Mouse (Mus musculus): Measurements from ENCODE around the gene Taok3.

The Taok3 gene

DNA sequence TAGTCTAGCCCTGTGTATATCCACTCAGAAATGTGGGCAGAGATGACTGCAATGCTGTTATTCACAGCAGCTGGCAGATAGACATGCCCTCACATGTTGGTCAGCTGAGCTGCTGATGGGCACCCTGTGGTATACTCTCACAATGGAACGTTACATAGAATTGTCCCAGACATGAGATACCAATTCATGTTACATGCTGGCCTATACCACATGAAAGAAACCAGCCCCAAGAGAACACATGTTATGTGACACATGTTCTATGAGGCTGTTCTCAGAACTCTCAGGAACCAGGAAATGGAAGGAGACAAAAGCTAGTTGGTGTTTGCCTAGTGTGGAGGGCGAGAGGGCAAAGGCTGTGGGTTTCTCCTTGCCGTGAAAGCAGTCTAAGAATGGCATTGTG is 62.5 kb downstream of the Taok3 start:
- DNase-seq = no peak

DNA sequence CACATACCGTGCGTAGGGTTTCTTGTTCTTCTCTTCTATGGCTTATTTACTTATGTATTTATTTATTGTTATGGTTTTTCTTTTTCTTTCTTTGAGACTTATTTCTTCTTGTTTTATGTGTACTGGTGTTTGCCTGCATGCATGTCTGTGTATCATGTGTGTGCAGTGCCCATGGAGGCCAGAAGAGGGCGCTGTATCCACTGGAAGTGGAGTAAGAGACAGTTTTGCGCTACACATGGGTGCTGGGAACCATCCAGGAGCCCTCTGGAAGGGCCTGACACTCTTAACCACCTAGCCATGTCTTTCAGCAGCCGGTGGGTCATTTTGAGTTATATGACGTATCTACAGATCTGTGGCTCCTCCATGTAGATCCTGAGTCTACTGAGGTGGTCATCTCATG is 64.9 kb downstream of the Taok3 start:
- DNase-seq = peak in 1 of 2 experiments; percentile 49

DNA sequence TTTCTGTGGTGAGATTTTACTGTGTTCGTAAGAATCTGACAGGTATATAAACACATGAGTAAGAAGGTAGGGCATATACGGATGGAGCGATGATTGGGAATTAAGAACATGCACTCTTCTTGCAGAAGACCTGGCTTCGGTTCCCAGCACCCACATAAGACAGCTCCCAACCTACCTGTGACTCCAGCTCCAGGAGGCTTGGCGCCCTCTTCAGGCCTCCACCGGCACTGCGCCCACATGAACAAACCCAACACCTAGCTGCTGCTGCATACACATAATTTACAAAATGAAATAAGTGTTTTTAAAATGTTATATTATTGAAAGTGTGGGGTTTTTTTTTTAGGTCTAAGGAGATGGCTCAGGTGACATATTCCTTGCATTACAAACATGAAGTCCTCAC is 65.7 kb downstream of the Taok3 start:
- DNase-seq = peak in 1 of 2 experiments; percentile 48

DNA sequence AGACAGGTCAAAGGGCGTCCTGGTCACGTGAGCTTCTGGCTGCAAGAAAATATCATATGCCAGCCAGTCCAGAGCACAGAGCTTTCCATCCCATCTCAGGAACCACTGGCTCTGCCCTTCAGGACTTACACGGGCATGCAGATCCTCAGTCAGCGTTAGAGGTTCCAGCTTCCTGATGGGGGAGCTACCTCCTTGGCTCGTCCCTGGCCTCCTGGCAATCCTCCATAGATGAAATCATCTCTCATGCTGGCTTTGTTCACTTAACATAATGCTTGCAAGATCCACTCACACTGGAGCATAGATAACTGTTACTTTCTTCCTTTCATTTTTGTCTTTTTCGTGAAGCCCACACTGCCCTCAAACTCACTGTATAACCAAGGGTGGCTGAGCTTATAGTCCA is 72.1 kb downstream of the Taok3 start:
- peak; percentile 48 for DNase-seq

DNA sequence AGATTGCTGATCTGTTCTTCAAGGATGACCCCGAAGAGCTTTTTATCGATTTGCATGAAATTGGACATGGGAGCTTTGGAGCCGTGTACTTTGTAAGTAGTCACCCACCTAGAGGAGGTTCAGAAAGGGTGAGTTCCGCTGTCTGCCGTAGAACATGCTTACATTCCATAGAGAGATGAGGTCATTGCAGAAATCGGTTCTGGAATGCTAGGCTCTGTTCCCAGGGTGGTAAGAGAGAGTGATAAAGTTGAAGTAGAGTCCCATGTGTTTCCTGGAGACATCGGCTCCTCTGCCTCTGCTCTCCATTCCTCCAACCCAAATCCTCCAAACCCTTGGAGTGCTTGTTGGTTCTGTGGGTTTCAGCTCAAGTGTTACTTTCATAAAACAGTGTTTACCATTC is 73.8 kb downstream of the Taok3 start:
- DNase-seq = no peak

DNA sequence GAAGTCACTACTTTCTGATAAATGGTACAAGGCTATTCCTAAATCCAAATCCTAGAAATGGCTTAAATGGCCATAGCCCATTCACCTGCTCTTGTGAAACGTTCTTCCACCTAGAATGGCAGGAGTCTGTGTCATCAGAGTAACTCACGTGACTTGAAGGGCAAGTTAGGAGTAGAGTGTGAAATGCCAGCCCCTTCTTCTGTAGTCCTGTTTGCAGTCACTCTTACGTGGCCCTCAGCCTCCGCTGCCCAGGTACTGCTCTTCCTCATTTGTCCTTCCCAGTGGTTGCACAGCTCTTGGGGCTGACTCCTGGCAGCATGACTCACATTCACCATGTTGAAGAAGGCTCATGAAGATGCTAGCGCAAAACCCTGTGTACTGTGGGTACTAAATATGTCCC is 74.7 kb downstream of the Taok3 start:
- no peak for DNase-seq

DNA sequence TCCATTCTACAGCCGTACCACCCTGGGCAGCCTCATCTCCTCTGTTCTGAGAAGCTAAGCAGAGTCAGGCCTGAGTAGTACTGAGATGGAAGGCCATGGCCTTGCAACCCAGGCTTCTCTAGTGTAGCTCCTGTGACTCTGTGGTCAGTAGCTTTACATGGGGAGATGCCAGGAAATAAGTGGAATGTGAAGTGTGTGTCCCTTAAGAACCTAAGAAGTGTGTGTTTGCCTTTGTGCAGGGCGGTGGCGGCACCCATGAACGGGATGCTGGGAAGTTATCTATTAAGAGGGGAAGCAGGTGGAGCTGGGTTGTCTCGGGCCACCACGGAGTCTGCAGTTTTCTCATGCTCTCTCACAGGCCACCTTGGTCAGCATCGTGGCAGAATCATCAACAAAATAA is 76.6 kb downstream of the Taok3 start:
- DNase-seq = no peak

DNA sequence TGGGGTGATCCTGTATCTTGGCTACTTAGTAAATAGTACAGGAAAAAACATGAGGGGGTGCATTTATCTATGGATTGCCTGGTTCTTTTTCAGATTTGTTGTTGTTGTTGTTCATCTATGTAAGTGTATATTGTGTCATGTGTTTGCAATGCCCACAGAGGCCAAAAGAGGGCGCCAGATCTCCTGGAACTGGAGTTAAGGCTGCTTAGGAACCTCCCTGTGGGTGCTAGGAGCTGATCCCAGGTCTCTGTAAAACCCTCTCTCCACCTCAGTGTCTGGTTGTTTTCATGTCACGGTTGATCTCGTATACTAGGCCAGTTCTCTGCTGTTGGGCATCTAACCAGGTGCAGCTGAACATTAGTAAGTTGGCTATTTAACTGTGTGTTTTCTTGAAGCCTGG is 78.5 kb downstream of the Taok3 start:
- peak in 1 of 2 experiments; percentile 26 for DNase-seq

DNA sequence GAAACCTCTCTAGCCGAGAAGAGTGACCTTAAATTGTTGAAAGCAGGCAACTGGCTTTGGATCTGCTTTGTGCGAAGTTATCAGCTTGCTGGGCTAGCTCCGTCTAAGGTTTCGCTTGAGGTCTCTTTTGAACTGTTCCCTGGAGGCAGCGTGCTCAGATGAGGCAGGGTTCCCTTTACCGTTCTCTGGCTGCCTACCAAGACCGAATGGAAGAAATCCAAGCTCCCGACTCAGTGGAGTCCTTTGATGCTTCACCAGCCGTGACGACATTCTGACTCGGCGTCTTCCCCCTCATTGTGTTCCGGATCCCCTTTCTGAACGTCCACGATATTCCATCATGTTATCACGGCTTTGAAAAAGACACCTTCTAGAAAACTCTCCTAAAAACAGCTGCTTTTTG is 87.4 kb downstream of the Taok3 start:
- peak; percentile 51 to 52 for DNase-seq

DNA sequence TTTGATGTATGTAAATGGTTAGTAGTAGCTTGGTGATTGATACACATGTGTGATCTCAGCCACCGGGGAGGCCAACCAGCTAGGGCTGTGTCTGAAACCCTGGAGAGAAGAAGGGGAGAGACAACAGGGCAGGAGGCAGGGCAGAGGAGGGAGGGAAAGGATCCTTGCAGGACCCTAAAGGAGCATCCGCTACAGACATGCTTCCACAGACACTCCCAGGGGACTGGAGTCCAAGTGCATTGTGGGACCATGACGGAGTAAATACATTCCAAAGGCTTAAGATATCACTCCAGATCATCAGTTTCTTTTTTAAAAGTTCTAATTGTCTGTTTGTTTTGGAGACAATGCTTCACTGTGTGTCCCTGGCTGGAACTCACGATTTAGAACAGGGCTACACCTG is 94.1 kb downstream of the Taok3 start:
- DNase-seq = no peak

DNA sequence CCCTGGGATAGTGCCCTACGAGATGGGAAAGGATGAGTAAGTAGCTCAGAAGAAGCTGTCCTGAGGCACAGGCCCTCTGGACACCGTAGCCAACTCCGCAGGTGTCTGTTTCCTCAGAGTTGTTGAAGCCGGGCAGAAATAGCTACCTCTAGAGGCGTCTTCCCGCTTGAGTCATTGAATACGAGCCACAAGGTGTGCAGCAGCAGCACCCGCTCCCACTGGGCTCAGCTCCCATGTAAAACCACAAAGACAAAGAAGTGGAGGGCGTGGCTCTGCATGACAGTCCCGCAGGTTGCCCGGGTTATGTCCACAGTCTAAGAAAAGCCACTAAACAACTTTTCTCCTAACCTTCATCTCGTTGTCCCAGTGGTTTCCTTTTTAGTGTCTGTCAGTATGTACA is 111.1 kb downstream of the Taok3 start:
- no peak for DNase-seq

DNA sequence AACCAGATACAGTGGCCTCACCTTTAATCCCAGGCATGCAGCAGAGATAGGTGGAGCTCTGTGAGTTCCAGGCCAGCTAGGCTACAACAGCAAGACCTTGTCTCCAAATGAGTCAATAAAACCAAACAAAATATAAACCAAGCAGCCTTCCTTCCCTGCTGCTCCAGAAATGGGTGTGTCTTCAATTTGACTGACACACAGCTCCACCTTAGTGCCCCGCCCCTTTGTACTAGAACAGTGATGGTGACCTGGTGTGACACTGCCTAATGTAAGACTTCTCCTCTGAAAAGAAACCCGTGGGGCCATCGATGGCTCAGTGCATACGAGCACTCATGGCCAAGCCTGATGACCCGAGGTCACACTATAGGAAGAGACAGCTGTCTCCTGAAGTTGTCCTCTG is 116.6 kb downstream of the Taok3 start:
- DNase-seq = no peak

DNA sequence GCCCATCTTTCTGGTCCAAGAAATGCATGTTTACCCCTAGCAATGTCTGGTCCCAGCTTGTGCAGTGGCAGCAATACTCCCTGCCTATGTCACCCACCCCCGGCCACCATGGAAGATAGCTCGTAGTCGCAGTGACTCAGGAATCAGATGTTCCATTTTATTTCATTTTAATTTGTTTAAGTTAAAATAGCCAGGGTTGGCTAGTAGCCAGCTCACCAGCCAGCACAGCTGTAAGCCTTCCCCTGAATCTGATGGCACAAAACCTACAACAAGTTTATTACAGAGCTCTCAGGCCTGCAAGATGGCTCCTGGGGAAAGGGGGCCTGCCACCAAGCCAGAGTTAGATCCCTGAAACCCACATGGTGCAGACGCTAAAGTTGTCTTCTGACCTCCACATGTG is 119.2 kb downstream of the Taok3 start:
- DNase-seq = peak in 1 of 2 experiments; percentile 24

DNA sequence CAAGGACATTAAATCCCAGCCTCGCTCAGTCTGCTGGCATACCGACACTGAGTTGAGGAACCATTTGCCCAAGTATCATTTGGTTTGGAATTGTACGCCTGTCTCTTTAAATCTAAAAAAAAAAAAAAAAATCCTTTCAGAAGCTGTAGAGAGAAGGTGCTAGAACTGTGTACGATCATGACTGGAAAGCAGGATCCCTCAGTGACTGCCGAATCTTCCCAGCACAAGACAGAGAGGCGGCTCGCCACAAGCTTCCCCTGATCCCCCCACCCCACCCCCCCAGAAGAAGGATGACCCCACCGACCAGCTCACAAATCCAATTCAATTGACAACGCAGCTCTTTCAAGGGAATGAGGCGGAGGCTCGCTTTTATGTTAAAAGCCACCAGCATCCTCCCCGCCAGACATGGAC is 120.4 kb downstream of the Taok3 start:
- peak; percentile 53 to 54 for DNase-seq

DNA sequence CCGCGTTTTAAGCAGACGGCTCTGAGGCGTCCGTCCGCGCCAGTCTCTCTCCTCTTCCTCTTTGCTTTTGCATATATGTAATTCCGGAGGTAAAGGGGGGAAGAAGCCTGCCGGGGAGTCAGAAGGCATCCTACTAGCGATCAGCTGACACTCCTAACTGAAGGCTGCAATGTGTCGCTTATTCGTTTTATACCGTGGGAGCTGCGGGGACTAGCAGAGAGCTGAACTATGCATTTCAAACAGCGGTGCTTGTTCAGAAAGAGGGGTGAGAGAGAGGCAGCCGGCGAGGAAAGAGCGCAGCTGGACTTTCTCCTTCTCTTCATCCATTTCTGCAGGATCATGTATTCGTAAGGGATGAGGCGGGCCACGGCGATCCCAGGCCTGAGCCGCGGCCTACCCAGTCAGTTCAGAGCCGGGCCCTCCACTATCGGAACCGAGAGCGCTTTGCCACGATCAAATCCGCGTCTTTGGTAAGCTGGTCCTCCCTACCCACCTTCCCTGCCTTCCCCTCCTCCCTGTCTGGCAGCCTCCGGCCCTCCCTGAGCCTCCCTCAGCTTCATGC is 120.9 kb downstream of the Taok3 start:
- DNase-seq = peak; percentile 76 to 77

DNA sequence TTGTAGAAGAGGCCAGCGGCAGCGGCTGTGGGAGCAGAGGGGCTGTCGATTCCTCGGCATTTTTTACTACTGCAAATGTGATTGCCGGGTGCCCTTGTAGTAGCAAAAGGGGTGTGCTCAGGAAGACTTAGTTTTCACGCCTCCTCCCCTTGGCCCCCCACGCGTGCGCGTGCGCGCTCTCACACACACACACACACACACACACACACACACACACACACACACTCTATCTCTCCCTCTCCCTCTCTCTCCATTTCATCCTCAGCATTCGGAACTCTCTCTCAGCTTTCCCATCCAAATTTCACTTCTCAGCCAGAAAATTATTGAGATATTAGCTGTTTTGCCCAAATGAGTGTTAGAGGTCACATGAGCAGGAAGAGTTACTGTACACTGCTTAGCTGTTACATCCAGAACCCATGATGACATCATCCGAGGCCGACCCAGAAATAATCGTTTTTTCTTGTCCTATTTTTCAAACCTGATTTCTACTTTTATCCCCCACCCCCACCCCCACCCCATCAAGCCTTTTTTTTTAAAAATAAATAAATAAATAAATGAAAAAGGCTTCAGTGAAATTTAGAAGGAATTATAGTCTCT is 122.1 kb downstream of the Taok3 start:
- peak; percentile 83 for DNase-seq

DNA sequence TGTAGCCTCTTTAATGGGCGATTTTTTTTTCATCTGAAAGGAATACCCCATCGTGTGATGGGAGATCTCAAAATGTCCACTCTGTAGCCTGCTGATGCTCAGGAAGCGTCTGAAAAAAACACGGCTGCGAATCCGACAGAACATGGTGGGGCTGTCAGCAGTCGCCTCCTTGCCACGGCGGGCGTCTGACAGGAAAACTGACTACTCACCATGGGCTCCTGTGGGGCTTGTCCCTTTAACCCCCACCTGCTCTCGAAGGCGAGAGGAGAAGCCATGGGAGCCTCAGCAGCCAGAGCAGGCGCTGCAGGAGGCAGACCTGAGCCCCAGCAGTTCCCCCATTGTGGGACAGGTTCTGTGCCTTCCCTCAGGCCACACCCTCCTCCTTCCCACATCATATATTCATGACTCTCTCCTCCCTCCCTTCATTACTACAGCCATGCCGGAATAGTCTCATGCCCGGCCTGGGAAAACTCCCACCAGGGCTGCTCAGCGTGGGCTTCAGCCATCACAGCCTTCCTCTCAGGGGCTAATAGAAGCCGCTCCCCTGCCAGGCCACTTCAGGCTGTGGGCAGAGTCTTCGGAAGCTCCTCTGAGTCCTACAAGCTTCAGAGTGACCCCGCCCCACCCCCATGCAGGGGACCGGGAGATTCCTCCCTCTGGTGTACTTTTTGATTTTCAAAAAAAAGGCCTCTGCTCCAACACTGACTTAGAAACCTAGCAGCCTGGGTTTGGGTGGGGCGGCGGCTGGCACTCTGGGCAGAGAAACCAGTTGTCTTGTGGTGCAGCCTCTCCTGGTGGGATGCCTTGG is 122.9 kb downstream of the Taok3 start:
- DNase-seq = peak; percentile 54 to 59

DNA sequence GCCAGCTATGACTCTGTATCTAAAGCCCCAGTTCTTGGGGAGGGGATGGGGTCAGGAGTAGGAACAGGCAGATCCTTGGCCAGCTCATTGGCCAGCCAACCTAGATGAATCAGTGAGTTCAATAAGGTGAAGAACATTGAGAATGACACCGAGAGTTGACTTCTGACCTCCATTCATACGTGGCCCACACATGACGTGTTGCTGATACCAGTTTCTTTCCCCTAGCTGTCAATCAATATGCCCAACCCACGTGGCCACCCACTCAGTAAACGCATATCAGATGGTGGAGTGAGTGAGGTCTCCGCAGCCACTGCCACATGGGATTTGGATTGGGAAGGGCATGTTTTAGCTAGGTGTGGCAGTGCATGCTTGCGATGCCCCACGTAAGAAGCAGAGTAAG is 125.2 kb downstream of the Taok3 start:
- no peak for DNase-seq

DNA sequence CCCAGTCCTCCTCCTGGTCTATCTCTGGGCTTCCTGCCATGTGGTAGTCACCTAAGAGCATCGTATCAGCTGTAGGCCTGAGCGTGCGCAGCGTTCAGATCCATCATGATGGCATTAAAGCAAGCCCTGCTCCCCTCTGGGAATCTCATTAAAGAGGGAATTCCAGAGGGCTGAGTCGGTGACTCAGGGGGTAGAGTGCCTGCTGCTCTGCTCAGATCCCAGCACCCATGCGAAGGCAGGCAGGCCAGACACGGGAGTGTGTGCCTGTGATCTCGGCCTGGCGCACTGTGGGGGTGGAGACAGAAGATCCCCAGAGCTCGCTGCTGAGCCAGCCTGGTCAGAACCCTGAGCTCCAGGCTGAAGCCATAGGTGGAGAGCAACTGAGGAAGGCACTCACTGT is 128.4 kb downstream of the Taok3 start:
- peak in 1 of 2 experiments; percentile 26 for DNase-seq

DNA sequence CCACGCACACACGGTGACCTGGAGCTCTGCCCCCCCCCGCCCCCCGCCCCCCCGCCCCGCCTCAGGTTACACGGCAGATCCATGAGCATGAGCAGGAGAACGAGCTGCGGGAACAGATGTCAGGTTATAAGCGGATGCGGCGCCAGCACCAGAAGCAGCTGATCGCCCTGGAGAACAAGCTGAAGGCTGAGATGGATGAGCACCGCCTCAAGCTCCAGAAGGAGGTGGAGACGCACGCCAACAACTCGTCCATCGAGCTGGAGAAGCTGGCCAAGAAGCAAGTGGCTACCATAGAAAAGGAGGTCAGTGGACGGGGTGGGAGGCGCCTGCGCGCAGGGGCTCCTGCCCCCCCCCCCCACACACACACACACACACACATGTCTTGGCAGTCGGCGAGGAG is 130.9 kb downstream of the Taok3 start:
- peak; percentile 35 to 57 for DNase-seq

DNA sequence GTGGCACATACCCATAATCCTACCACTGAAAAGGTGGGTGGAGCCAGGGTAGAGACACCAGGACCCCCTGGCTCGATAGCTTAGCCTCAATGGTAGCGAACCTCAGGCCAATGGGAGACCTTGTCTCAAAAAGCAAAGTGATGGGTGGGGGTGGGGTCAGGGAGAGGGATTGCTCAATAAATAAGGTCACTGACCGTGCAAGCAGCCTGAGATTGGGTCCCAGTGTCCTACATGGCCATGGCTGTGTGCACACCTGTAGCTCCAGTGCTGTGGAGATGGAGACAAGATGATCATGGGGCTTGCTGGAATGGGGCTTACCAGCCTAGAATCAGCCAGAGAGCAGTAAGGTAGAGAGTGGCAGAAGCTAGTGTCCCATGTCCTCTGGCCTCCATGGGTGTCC is 131.8 kb downstream of the Taok3 start:
- DNase-seq = no peak

DNA sequence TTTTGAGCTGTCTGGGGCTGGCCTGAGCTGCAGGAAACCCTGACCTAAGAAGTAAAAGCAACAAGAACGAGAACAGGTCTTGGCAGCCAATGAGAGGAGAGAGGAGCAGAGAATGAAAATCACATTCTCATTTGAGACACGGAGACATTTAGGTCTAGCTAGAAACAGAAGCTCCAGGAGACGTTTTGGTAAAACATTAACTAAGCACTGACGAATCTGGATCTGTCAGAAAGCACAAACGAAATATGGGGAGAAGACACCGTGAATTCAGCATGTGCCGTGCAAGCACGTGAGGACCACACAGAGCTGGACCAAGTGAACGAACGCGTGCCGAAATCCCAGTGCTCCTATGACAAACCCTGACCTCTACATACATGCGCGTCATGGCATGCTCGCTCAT is 138.3 kb downstream of the Taok3 start:
- DNase-seq = no peak

DNA sequence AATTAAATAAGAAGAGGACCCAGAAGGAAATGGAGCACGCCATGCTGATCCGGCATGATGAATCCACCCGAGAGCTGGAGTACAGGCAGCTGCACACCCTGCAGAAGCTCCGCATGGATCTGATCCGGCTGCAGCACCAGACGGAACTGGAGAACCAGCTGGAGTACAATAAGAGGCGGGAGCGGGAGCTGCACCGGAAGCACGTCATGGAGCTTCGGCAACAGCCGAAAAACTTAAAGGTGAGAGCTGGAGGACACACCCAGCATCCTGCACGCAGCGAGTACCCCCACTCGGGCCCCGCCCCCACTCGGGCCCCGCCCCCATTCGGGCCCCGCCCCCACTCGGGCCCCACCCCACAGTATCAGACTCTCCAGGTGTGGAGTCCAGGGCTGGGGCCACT is 143.6 kb downstream of the Taok3 start:
- DNase-seq = no peak

DNA sequence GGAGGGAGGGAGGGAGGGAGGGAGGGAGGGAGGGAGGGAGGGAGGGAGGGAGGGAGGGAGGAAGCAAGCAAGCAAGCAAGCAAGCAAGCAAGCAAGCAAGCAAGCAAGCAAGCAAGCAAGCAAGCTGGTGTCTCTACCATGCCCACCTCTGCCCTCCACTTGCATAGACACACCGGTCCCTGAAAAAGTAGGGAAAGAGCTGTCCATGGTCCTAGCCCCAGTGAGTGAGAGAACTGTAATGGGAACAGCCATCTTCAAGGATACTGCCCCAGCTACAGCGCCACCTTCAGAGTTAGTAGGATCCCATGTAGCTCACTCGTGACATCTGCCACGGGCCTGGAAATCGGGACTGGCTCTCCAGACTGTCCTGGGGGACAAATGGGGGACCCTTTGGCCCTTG is 144.8 kb downstream of the Taok3 start:
- DNase-seq = no peak

Data from cerebellum, postnatal 14 days (tissue).